Mouse (Mus musculus) ES-Bruce4 (cell line): ENCODE data around the gene Col6a5. TPM values are rescaled to one million over a fixed set of nuclear protein-coding genes. Genes with fewer than 3 reads are reported as not detected.

ENCODE experiments used
- H3K27ac ChIP-seq: 2 replicates; pipeline ENCODE4 v1.5.1; 2012; ENCODE audit warnings: low read length, inconsistent platforms; ENCODE audit not compliant: insufficient read depth
- H3K27me3 ChIP-seq: 2 replicates; pipeline ENCODE4 v1.6.1; 2012; ENCODE audit warnings: mild to moderate bottlenecking, low read length, inconsistent platforms; ENCODE audit not compliant: control insufficient read depth, poor library complexity, insufficient read depth, severe bottlenecking
- H3K36me3 ChIP-seq: 2 replicates; pipeline ENCODE4 v1.6.1; 2012; ENCODE audit warnings: inconsistent platforms, mild to moderate bottlenecking, low read length, moderate library complexity; ENCODE audit not compliant: control insufficient read depth, poor library complexity, insufficient read depth, severe bottlenecking
- H3K4me1 ChIP-seq: one replicate; pipeline ENCODE4 v1.8.1; 2011; ENCODE audit warnings: low read length; ENCODE audit not compliant: control insufficient read depth, insufficient read depth
- H3K4me3 ChIP-seq: 2 replicates; pipeline ENCODE4 v1.5.1; 2011; ENCODE audit warnings: low read depth, mild to moderate bottlenecking, low read length
- H3K9ac ChIP-seq: 2 replicates; pipeline ENCODE4 v1.6.1; 2012; ENCODE audit warnings: low read depth, mild to moderate bottlenecking, inconsistent platforms; ENCODE audit not compliant: poor library complexity, severe bottlenecking
- H3K9me3 ChIP-seq: replicated peaks from 2 replicates; pipeline ENCODE4 v1.6.1; 2012; ENCODE audit warnings: mild to moderate bottlenecking, low read length, inconsistent platforms; ENCODE audit not compliant: control insufficient read depth, poor library complexity, insufficient read depth, severe bottlenecking
- CTCF ChIP-seq: IDR thresholded peaks from one replicate; pipeline ENCODE4 v1.8.1; 2011; ENCODE audit warnings: low read depth, low read length
- EP300 ChIP-seq: IDR thresholded peaks from 2 replicates; pipeline ENCODE4 v1.6.1; 2011; ENCODE audit warnings: low read depth, low read length; ENCODE audit not compliant: insufficient read depth
- POLR2A ChIP-seq: IDR thresholded peaks from one replicate; pipeline ENCODE4 v1.8.1; 2011; ENCODE audit warnings: low read length; ENCODE audit not compliant: insufficient read depth
- polyA plus RNA-seq: library from polyadenylated mRNA; stranded (reverse); fragments of >200 nt; gene quantifications from 2 replicates; pipeline ENCODE4 v1.2.4, GENCODE M21; 2011; ENCODE audit warnings: low read depth; ENCODE audit not compliant: missing spikeins, insufficient read depth, insufficient read length

Gene Col6a5
- polyA plus RNA-seq, 1 experiment, result not detected

DNA sequence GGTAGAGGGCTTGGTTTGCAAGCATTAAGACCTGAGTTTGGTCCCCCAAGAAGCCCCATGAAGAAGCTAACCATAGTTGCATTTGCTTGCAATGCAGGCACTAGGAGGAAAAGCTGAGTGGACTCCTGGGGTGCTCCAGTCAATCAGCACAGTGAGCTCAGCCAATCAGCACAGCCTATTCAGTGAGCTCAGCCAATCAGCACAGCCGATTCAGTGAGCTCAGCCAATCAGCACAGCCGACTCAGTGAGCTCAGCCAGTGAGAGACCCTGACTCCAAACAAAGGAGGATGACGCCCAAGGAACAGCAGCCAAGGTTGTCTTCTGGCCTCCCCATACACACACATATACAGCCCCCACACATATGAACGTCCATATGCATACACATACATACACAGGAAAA lies 84.3 kb downstream of the Col6a5 start:
- no peaks in the 10 kb centered on the region for H3K27me3 ChIP-seq
- H3K9me3 ChIP-seq, result no peaks in the 10 kb centered on the region
- TF ChIP-seq EP300, result no peak
- TF ChIP-seq CTCF, result no peak
- no peak for TF ChIP-seq POLR2A
- no peak overlapping the region for H3K9ac ChIP-seq
- no peaks in the 10 kb centered on the region for H3K36me3 ChIP-seq
- no peak overlapping the region for H3K4me3 ChIP-seq
- H3K4me1 ChIP-seq, result no peaks in the 10 kb centered on the region
- no peak overlapping the region for H3K27ac ChIP-seq

DNA sequence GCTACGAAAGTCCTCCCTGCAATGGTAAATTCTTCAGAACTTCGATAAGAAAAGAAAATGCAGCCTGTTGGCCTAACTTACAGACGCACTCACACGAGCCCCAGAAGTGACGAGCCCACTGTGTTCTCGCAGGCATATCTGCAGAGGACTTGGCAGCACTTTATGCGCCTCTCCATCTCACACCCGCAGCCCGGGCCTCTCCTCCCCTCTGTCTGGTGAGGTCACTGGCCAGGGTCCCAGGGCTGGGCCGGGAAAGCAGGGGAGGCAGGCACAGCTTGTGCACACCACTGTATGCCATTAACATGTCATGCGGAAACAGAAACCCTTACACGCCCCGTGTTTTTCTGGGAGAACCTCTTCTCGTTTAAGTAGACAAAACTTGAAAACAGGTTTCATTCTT lies 88.8 kb downstream of the Col6a5 start:
- Histone ChIP-seq H3K4me3 (no peak overlapping the region), H3K27me3 (no peaks in the 10 kb centered on the region), H3K27ac (no peak overlapping the region), H3K36me3 (no peaks in the 10 kb centered on the region), H3K4me1 (no peaks in the 10 kb centered on the region), H3K9me3 (no peaks in the 10 kb centered on the region), H3K9ac (no peak overlapping the region)
- TF ChIP-seq CTCF (no peak), POLR2A (no peak), EP300 (no peak)

DNA sequence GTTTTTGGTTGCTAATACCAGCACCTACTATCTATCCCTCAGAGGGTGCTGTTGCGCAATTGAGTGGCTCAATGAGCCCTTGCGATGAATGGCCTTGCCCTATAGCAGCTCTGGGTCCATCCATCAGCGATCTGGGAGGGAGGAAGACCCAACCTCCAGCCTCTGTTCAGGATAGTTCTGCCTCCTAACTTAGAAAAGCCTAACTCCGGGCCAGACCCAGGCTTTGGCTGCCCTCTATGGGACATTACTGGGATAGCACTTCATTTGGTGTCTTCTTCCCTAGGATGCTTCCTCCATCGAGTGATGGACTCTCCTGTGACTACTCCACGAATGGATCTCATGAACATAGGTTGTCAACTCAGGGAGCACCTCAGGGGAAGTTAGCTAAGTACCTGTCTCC lies 102.7 kb downstream of the Col6a5 start:
- Histone ChIP-seq H3K27ac (no peak overlapping the region), H3K9ac (no peak overlapping the region), H3K4me3 (no peak overlapping the region), H3K9me3 (no peaks in the 10 kb centered on the region), H3K4me1 (no peaks in the 10 kb centered on the region), H3K27me3 (no peaks in the 10 kb centered on the region), H3K36me3 (no peaks in the 10 kb centered on the region)
- TF ChIP-seq EP300, result no peak
- peak; percentile 67 for TF ChIP-seq CTCF

GRCm38 (mm10) chr9:105852778-105853065 lies 107.7 kb downstream of the Col6a5 start:
- TF ChIP-seq POLR2A (no peak), EP300 (no peak), CTCF (no peak)
- no peaks in the 10 kb centered on the region for H3K4me1 ChIP-seq
- H3K36me3 ChIP-seq, result no peaks in the 10 kb centered on the region

DNA sequence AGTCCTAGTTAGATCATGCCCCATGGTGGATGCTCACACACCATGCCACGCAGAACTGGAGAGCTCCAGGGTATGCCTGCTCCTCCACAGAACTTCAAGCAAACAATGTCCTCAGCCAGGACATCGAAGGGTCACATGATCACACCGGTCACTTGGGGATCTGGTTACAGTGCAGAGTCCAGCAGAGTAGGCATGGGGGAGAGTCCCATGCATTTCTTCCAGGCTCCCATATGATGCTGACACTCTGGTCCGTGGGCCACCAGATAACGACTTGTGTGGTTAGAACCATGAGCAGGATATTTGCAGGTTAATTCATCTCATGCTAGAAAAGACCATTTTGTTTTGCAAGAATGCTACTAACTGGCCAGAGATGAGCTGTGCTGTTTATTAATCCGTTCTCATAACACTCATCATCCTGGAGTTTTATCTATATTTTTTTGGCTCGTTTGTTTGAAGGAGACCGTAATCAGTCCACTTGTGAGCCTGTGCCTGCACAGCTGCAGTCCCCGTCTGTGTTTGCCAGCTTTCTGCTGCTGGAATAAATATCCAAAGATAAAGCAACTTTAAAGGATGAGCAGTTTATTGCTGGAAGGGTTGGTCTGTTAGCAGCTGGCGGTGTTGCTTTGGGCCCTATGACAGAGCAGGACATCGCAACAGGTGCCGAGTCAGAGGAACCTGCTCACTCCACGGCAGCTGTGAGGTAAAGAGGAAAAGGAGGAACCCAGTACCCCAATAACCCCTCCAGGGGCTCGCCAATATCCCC lies 108.2 kb downstream of the Col6a5 start:
- H3K9ac ChIP-seq, result no peak overlapping the region
- H3K9me3 ChIP-seq, result no peaks in the 10 kb centered on the region
- H3K4me1 ChIP-seq, result no peaks in the 10 kb centered on the region
- H3K27me3 ChIP-seq, result no peaks in the 10 kb centered on the region
- TF ChIP-seq EP300 (no peak), POLR2A (no peak), CTCF (no peak)
- no peak overlapping the region for H3K4me3 ChIP-seq
- no peak overlapping the region for H3K27ac ChIP-seq
- H3K36me3 ChIP-seq, result no peaks in the 10 kb centered on the region

More at GRCm38 (mm10) chr9:105852778-105853065, 107.7 kb downstream of the Col6a5 start:
- no peak overlapping the region for H3K4me3 ChIP-seq
- no peaks in the 10 kb centered on the region for H3K27me3 ChIP-seq
- H3K27ac ChIP-seq, result no peak overlapping the region
- H3K9me3 ChIP-seq, result no peaks in the 10 kb centered on the region
- H3K9ac ChIP-seq, result no peak overlapping the region

DNA sequence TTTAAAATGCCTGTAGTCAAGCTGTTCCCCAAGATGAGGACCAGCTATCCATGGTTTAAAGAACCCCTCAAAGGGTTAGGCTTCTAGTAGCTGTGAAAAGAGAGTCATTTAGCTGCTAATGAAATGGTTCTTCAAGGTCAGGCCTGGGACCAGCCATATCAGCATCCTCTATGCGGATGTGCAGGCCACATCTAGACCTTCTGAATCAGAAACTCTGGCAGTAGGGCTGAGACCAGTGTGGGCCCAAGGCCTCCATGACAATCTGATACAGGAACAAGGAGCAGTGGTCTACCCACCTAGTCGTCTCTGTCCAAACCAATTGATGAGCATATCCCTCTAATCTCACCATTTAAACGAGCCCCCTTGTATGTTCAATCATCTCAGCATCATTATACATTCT lies 109.4 kb downstream of the Col6a5 start:
- Histone ChIP-seq H3K27me3 (no peaks in the 10 kb centered on the region), H3K9me3 (no peaks in the 10 kb centered on the region; the same call in 1 of the 2 replicates), H3K36me3 (no peaks in the 10 kb centered on the region), H3K4me3 (no peak overlapping the region), H3K4me1 (no peaks in the 10 kb centered on the region), H3K27ac (no peak overlapping the region), H3K9ac (no peak overlapping the region)
- TF ChIP-seq CTCF (no peak), POLR2A (no peak), EP300 (no peak)
